Mouse (Mus musculus): ENCODE data around the gene Gm3739. TPM values are rescaled to one million over a fixed set of nuclear protein-coding genes. Genes with fewer than 3 reads are reported as not detected.
"Not testable (repeated sequence)": the region's sequence is repeated elsewhere in the genome, so short reads cannot be mapped to it uniquely, and the experiment has no call there.

Gm3739 gene
- 0.93 and 1.6 TPM in 2 replicates for polyA plus RNA-seq (2016; fragmentation: Nextera tagmentation; extraction: Ambion mirVana)

DNA sequence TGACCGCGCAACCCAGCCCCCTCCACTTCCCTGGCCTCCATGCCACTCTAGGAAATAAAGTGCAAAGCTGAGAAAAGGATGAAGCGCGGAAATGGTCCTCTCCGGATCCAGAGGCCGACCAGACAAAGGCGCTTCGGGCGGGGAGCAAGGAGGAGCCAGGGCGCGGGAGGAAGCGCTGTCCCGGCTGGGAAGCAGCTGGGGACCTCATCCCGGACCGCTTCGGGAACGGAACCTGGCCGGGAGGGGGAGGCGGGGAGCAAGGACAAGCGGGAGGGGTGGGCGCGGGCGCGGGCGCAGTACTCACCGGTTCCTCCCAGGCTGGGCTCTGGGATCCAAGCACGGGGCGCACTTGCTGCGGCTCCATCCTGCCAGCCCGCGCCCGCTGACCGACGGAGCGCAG lies at the start of gene Gm3739:
Gene Gm3739 (minus strand): TSS at position 389 of the 400 bp plus-strand sequence.
- not testable (repeated sequence) for H3K36me3 ChIP-seq (replicated peaks); DNase-seq (ENCODE audit: low spot score); H3K9me3 ChIP-seq; H3K4me1 ChIP-seq; H3K27me3 ChIP-seq (replicated peaks; ENCODE audit: low read depth, poor library complexity, severe bottlenecking)
- Histone ChIP-seq H3K4me3 (peak within 1 kb of the TSS; percentile 66), H3K27ac (replicated peaks) (peak within 1 kb of the TSS; percentile 83)
- WGBS = 0% methylated on average over 23 of the region's 35 CpGs

DNA sequence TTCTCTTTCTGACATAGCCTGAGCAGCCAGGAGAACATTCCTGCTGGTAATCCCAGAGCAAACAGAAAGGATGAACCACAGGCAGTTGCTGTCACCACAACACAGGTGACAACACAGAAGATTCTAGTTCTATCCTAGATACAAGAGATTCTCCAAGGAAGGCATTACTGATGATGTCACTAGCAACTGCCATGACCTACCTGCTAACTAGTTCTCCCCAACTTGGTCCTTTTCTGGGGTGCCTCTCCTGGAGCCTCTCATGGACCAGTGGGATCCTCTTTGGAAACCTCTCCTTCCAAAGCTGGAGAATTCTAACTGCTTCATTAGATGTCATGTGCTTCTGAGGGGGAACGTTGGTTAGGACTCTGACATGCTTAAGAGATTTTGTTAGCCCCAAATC lies 17.4 kb upstream of the Gm3739 start, which contains the start of gene Gm5797:
Gene Gm5797 (minus strand): TSS at position 101 of the 400 bp plus-strand sequence.
- DNase-seq (ENCODE audit: low spot score); H3K9me3 ChIP-seq; H3K27ac ChIP-seq (replicated peaks); H3K36me3 ChIP-seq (replicated peaks); H3K4me3 ChIP-seq; H3K27me3 ChIP-seq (replicated peaks; ENCODE audit: low read depth, poor library complexity, severe bottlenecking); H3K4me1 ChIP-seq: not testable (repeated sequence)
- WGBS = no CpG with 5 or more reads among the region's 1 CpGs

DNA sequence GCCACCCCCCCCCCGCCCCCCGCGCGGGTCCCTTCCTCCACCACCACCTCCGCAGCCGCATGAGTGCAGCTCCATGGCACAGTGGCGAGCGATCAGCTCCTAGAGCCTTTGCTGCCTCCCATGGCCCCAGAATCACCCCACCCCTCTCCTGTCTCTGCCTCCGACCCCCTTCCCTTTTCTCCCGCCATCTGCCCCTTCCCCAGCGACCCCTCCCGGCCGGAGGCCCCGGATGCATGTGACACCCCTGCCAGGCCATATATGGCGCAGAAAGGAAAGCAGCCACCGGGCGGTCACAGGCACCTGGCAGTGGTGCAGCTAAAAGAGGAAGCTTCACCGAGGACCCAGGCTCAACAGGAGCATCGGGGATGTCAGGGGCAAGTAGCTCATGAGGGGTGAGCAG lies 244 bp upstream of the Gm3739 start:
- H3K9me3 ChIP-seq; H3K27me3 ChIP-seq (replicated peaks; ENCODE audit: low read depth, poor library complexity, severe bottlenecking); H3K36me3 ChIP-seq (replicated peaks); H3K4me1 ChIP-seq: not testable (repeated sequence)
- under 1% methylated on average over 18 of the region's 19 CpGs for WGBS
- peak; percentile 79 for DNase-seq (ENCODE audit: low spot score)
- Histone ChIP-seq H3K27ac (replicated peaks) (peak overlapping the region; percentile 83), H3K4me3 (peak overlapping the region; percentile 66)

DNA sequence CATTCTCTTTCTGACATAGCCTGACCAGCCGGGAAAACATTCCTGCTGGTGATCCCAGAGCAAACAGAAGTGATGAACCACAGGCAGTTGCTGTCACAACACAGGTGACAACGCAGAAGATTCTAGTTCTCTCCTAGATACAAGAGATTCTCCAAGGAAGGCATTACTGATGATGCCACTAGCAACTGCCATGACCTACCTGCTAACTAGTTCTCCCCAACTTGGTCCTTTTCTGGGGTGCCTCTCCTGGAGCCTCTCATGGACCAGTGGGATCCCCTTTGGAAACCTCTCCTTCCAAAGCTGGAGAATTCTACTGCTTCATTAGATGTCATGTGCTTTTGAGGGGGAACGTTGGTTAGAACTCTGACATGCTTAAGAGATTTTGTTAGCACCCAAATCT lies 50.2 kb downstream of the Gm3739 start, which contains the start of gene Gm3727:
Gene Gm3727 (minus strand): TSS at position 101 of the 400 bp plus-strand sequence.
- H3K27ac ChIP-seq (replicated peaks); H3K36me3 ChIP-seq (replicated peaks); H3K9me3 ChIP-seq; H3K4me1 ChIP-seq; H3K4me3 ChIP-seq; DNase-seq (ENCODE audit: low spot score); H3K27me3 ChIP-seq (replicated peaks; ENCODE audit: low read depth, poor library complexity, severe bottlenecking): not testable (repeated sequence)
- WGBS = 82% methylated on average over 3 of the region's 3 CpGs

Other genes with a start within 250 kb of the Gm3739 start
- gene Gm3696, start 214.4 kb downstream of the Gm3739 start, polyA plus RNA-seq (2016; fragmentation: Nextera tagmentation; extraction: Ambion mirVana) = 1.9 and 2.7 TPM in 2 replicates
- gene Gm6676, start 189.6 kb downstream of the Gm3739 start, polyA plus RNA-seq (2016; fragmentation: Nextera tagmentation; extraction: Ambion mirVana) = not detected in 2 replicates
- gene Gm3512, start 140.5 kb downstream of the Gm3739 start, polyA plus RNA-seq (2016; fragmentation: Nextera tagmentation; extraction: Ambion mirVana) = 4.2 and 4.6 TPM in 2 replicates
- not detected in 2 replicates for gene Gm16434, start 120.5 kb downstream of the Gm3739 start, polyA plus RNA-seq (2016; fragmentation: Nextera tagmentation; extraction: Ambion mirVana)
- not detected in 2 replicates for gene Gm3727, start 50.3 kb downstream of the Gm3739 start, polyA plus RNA-seq (2016; fragmentation: Nextera tagmentation; extraction: Ambion mirVana)
- not detected in 2 replicates for gene Gm5797, start 17.3 kb upstream of the Gm3739 start, polyA plus RNA-seq (2016; fragmentation: Nextera tagmentation; extraction: Ambion mirVana)
- gene Gm8374, start 50.1 kb upstream of the Gm3739 start, polyA plus RNA-seq (2016; fragmentation: Nextera tagmentation; extraction: Ambion mirVana) = not detected in 2 replicates
- not detected in 2 replicates for gene Gm3755, start 135.9 kb upstream of the Gm3739 start, polyA plus RNA-seq (2016; fragmentation: Nextera tagmentation; extraction: Ambion mirVana)
- gene Gm3752, start 168.7 kb upstream of the Gm3739 start, polyA plus RNA-seq (2016; fragmentation: Nextera tagmentation; extraction: Ambion mirVana) = 1.6 and 2.2 TPM in 2 replicates